Mouse (Mus musculus) activated CD4-positive, CD25-positive, alpha-beta regulatory T cell, adult 9 weeks (primary cell): Measurements from ENCODE around the gene Sycp3. TPM values are rescaled to one million over a fixed set of nuclear protein-coding genes. Genes with fewer than 3 reads are reported as not detected.

Source experiments
- polyA plus RNA-seq: library from polyadenylated mRNA; unstranded; fragments of 100-300 nt; shearing (Covaris generic); gene quantifications from one replicate; pipeline ENCODE4 v1.2.1, GENCODE M21; 2017

Gene Sycp3
- not detected for polyA plus RNA-seq

DNA sequence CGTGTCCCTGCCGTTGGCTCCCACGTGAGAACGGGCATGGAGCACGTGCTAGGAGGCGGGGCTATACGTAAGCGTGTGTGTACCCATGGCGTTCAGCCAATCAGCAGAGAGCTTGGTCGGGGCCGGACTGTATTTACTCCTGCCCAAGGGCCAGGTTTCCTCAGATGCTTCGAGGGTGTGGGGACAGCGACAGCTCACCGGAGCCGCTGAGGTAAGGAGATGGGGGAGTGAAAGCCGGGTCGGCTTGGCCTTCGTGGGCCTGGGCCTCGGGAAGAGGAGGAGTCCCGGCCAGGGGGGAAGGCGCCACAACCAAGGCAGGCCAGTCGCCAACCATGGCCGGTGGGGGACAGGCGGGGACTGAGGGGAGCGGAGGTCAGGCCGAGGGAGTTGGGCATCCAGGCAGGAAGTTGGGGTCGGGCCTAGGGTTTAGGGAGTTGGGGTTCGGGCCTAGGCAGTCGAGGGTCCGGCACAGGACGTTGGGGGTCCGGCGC lies at the start of gene Sycp3:
TSS of gene Sycp3 (plus strand) at position 68 of the 491 bp plus-strand sequence.

DNA sequence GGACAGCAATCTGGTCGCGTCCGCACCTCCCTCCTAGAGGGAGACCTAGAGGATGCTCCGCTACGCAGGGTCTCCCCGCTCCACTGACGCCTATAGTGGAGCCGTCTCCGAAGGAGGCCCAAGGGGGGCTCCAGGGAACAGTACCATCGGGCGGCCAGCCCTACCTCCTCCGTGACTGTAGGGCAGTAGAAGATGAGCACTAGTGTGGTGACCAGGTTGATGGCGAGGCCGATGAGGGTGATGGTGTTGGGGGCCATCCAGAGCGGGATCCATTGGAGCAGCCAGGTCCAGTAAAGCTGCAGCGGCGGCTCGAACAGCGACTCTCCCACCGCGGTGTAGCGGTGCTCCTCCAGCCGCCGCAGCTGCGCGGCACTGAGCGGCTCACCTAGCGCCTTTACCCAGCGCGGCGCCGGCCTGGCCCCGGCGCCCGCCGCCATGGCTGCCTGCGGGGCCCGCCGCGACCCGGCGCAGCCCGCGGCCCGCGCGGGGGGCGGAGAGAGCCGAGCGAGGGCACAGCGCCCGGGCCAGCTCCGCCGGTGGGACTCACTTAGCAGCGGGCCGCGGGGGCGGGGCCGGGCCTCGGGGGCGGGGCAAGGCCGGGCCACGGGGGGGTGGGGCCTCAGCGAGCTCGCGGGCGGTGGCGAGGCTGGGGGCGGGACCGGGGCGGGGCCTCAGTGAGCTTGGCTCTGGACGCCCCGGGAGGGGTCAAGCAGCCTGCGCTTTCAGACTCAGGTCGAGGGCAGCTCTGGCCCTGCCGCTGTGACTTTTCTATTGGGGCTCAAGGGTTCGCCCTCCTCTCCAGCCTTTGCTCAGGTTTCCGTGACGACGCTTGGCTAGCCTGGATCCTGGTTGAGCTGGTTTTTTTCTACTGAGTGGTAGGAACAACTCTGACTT lies 44.3 kb downstream of the Sycp3 start, which contains the start of gene Chpt1:
TSS of gene Chpt1 (minus strand) at position 653 of the 894 bp plus-strand sequence.

Other genes starting within 250 kb of the Sycp3 start
- gene Dram1, start 80.5 kb upstream of the Sycp3 start, polyA plus RNA-seq, result 1.1 TPM
- 6.9 TPM for gene Gnptab, start 80.4 kb upstream of the Sycp3 start, polyA plus RNA-seq
- 1.9 TPM for gene Chpt1, start 44.5 kb downstream of the Sycp3 start, polyA plus RNA-seq
- not detected for gene Mybpc1, start 145.6 kb downstream of the Sycp3 start, polyA plus RNA-seq
- gene Spic, start 225.4 kb downstream of the Sycp3 start, polyA plus RNA-seq, result 2.6 TPM